Mouse (Mus musculus): ENCODE results near the gene Myo16. TPM values are rescaled to one million over a fixed set of nuclear protein-coding genes. Genes with fewer than 3 reads are reported as not detected.

The Myo16 gene
- polyA plus RNA-seq, 1 experiment from 2014 or later, result 2.8 TPM

GRCm38 (mm10) chr8:10161106-10161505 is 7.4 kb downstream of the Myo16 start:
- no peak overlapping the region for H3K9ac ChIP-seq
- no peak overlapping the region for H3K4me3 ChIP-seq
- no peak overlapping the region for H3K27ac ChIP-seq
- no peaks in the 10 kb centered on the region for H3K9me3 ChIP-seq
- no peaks in the 10 kb centered on the region for H3K4me1 ChIP-seq
- no peaks in the 10 kb centered on the region for H3K27me3 ChIP-seq (replicated peaks)
- H3K36me3 ChIP-seq, result no peaks in the 10 kb centered on the region
- no peak overlapping the region for H3K4me2 ChIP-seq (replicated peaks)
- ATAC-seq (ENCODE audit: low FRiP score, low read depth), result no peak
- 91% methylated on average over 3 of the region's 3 CpGs for WGBS

- Histone ChIP-seq H3K4me3 (no peak overlapping the region), H3K27ac (no peak overlapping the region), H3K4me1 (no peaks in the 10 kb centered on the region), H3K9me3 (no peaks in the 10 kb centered on the region), H3K36me3 (no peaks in the 10 kb centered on the region), H3K9ac (no peak overlapping the region), H3K27me3 (replicated peaks) (no peaks in the 10 kb centered on the region), H3K4me2 (replicated peaks) (no peak overlapping the region)
- WGBS, result 82% methylated on average over 2 of the region's 2 CpGs
- no peak for ATAC-seq (ENCODE audit: low FRiP score, low read depth)
Measured at GRCm38 (mm10) chr8:10164959-10165358, 11.2 kb downstream of the Myo16 start.

- no peak for ATAC-seq (ENCODE audit: low FRiP score, low read depth)
- peaks cover 6% of the 10 kb centered on the region; the same call in 1 of the 2 replicates for H3K4me1 ChIP-seq
- H3K27ac ChIP-seq, result no peak overlapping the region
- H3K27me3 ChIP-seq (replicated peaks), result no peaks in the 10 kb centered on the region
- 88% methylated on average over 4 of the region's 4 CpGs for WGBS
- H3K9me3 ChIP-seq, result no peaks in the 10 kb centered on the region
- H3K4me3 ChIP-seq, result no peak overlapping the region
- H3K4me2 ChIP-seq (replicated peaks), result no peak overlapping the region
- H3K9ac ChIP-seq, result no peak overlapping the region
- no peaks in the 10 kb centered on the region for H3K36me3 ChIP-seq
Measured at GRCm38 (mm10) chr8:10168326-10168725, 14.6 kb downstream of the Myo16 start.

GRCm38 (mm10) chr8:10169894-10170293 is 16.2 kb downstream of the Myo16 start:
- ATAC-seq (ENCODE audit: low FRiP score, low read depth), result no peak
- whole genome bisulfite sequencing, result 74% methylated on average over 3 of the region's 3 CpGs
- peaks cover 13% of the 10 kb centered on the region; the same call in 1 of the 2 replicates for H3K4me1 ChIP-seq

GRCm38 (mm10) chr8:10171321-10171720 is 17.6 kb downstream of the Myo16 start:
- 68% methylated on average over 2 of the region's 2 CpGs for WGBS
- Histone ChIP-seq H3K36me3 (no peaks in the 10 kb centered on the region), H3K9me3 (no peaks in the 10 kb centered on the region), H3K4me3 (no peak overlapping the region), H3K4me2 (replicated peaks) (no peak overlapping the region), H3K27ac (no peak overlapping the region), H3K9ac (no peak overlapping the region), H3K27me3 (replicated peaks) (no peaks in the 10 kb centered on the region), H3K4me1 (peaks cover 13% of the 10 kb centered on the region; the same call in 1 of the 2 replicates)
- ATAC-seq (ENCODE audit: low FRiP score, low read depth), result no peak

More at GRCm38 (mm10) chr8:10169894-10170293, 16.2 kb downstream of the Myo16 start:
- Histone ChIP-seq H3K4me3 (no peak overlapping the region), H3K36me3 (no peaks in the 10 kb centered on the region), H3K27me3 (replicated peaks) (no peaks in the 10 kb centered on the region), H3K9me3 (no peaks in the 10 kb centered on the region), H3K27ac (no peak overlapping the region), H3K4me2 (replicated peaks) (no peak overlapping the region), H3K9ac (no peak overlapping the region)

GRCm38 (mm10) chr8:10172278-10172677 is 18.6 kb downstream of the Myo16 start:
- Histone ChIP-seq H3K9ac (no peak overlapping the region), H3K4me2 (replicated peaks) (no peak overlapping the region), H3K36me3 (no peaks in the 10 kb centered on the region), H3K4me1 (peaks cover 17% of the 10 kb centered on the region; the same call in 1 of the 2 replicates), H3K27me3 (replicated peaks) (no peaks in the 10 kb centered on the region), H3K4me3 (no peak overlapping the region), H3K27ac (no peak overlapping the region), H3K9me3 (no peaks in the 10 kb centered on the region)
- ATAC-seq (ENCODE audit: low FRiP score, low read depth), result no peak
- WGBS, result 91% methylated on average over 3 of the region's 3 CpGs

- peak; percentile 77; the same call in 1 of the 2 replicates for ATAC-seq (ENCODE audit: low FRiP score, low read depth)
- H3K4me2 ChIP-seq (replicated peaks), result no peak overlapping the region
- 42% methylated on average over 9 of the region's 9 CpGs for WGBS
- no peak overlapping the region for H3K9ac ChIP-seq
- H3K4me1 ChIP-seq, result peaks cover 17% of the 10 kb centered on the region; the same call in 1 of the 2 replicates
- no peak overlapping the region for H3K27ac ChIP-seq
- no peak overlapping the region for H3K4me3 ChIP-seq
- no peaks in the 10 kb centered on the region for H3K9me3 ChIP-seq
- H3K36me3 ChIP-seq, result no peaks in the 10 kb centered on the region
- no peaks in the 10 kb centered on the region for H3K27me3 ChIP-seq (replicated peaks)
Measured at GRCm38 (mm10) chr8:10173033-10173747, 19.5 kb downstream of the Myo16 start.

- WGBS, result 67% methylated on average over 5 of the region's 5 CpGs
- H3K36me3 ChIP-seq, result no peaks in the 10 kb centered on the region
- H3K4me3 ChIP-seq, result no peak overlapping the region
- no peak overlapping the region for H3K9ac ChIP-seq
- no peak for ATAC-seq (ENCODE audit: low FRiP score, low read depth)
- no peak overlapping the region for H3K4me2 ChIP-seq (replicated peaks)
- H3K9me3 ChIP-seq, result no peaks in the 10 kb centered on the region
- no peak overlapping the region for H3K27ac ChIP-seq
- no peaks in the 10 kb centered on the region for H3K27me3 ChIP-seq (replicated peaks)
- H3K4me1 ChIP-seq, result peaks cover 17% of the 10 kb centered on the region; the same call in 1 of the 2 replicates
Measured at GRCm38 (mm10) chr8:10174201-10174840, 20.6 kb downstream of the Myo16 start.

GRCm38 (mm10) chr8:10174841-10175680 is 21.4 kb downstream of the Myo16 start:
- no peak overlapping the region for H3K27ac ChIP-seq
- no peaks in the 10 kb centered on the region for H3K36me3 ChIP-seq
- H3K27me3 ChIP-seq (replicated peaks), result no peaks in the 10 kb centered on the region
- no peak for ATAC-seq (ENCODE audit: low FRiP score, low read depth)
- no peak overlapping the region for H3K9ac ChIP-seq
- H3K4me2 ChIP-seq (replicated peaks), result no peak overlapping the region
- H3K4me3 ChIP-seq, result no peak overlapping the region
- H3K9me3 ChIP-seq, result no peaks in the 10 kb centered on the region
- WGBS, result 84% methylated on average over 7 of the region's 7 CpGs
- peaks cover 17% of the 10 kb centered on the region; the same call in 1 of the 2 replicates for H3K4me1 ChIP-seq

- Histone ChIP-seq H3K4me1 (peaks cover 17% of the 10 kb centered on the region; the same call in 1 of the 2 replicates), H3K4me2 (replicated peaks) (no peak overlapping the region), H3K27me3 (replicated peaks) (no peaks in the 10 kb centered on the region), H3K9me3 (no peaks in the 10 kb centered on the region), H3K4me3 (no peak overlapping the region), H3K9ac (no peak overlapping the region), H3K27ac (no peak overlapping the region), H3K36me3 (no peaks in the 10 kb centered on the region)
- 83% methylated on average over 4 of the region's 4 CpGs for WGBS
- ATAC-seq (ENCODE audit: low FRiP score, low read depth), result no peak
Measured at GRCm38 (mm10) chr8:10175976-10176375, 22.3 kb downstream of the Myo16 start.

GRCm38 (mm10) chr8:10177131-10177530 is 23.4 kb downstream of the Myo16 start:
- no peak for ATAC-seq (ENCODE audit: low FRiP score, low read depth)
- WGBS, result 69% methylated on average over 4 of the region's 4 CpGs
- H3K4me1 ChIP-seq, result peaks cover 17% of the 10 kb centered on the region; the same call in 1 of the 2 replicates
- H3K36me3 ChIP-seq, result no peaks in the 10 kb centered on the region
- no peaks in the 10 kb centered on the region for H3K9me3 ChIP-seq
- H3K27me3 ChIP-seq (replicated peaks), result no peaks in the 10 kb centered on the region
- no peak overlapping the region for H3K4me3 ChIP-seq
- no peak overlapping the region for H3K9ac ChIP-seq
- no peak overlapping the region for H3K4me2 ChIP-seq (replicated peaks)
- no peak overlapping the region for H3K27ac ChIP-seq

GRCm38 (mm10) chr8:10178986-10179385 is 25.3 kb downstream of the Myo16 start:
- no peaks in the 10 kb centered on the region for H3K9me3 ChIP-seq
- no peak overlapping the region for H3K27ac ChIP-seq
- no peak overlapping the region for H3K4me3 ChIP-seq
- H3K9ac ChIP-seq, result no peak overlapping the region
- peaks cover 9% of the 10 kb centered on the region; the same call in 1 of the 2 replicates for H3K4me1 ChIP-seq
- no peak for ATAC-seq (ENCODE audit: low FRiP score, low read depth)
- H3K4me2 ChIP-seq (replicated peaks), result no peak overlapping the region
- no peaks in the 10 kb centered on the region for H3K36me3 ChIP-seq
- H3K27me3 ChIP-seq (replicated peaks), result no peaks in the 10 kb centered on the region
